Mouse (Mus musculus) thymus, postnatal 25 days (tissue): ENCODE results near the gene Olfr605.
"Not testable (repeated sequence)": the region's sequence is repeated elsewhere in the genome, so short reads cannot be mapped to it uniquely, and the experiment has no call there.

ENCODE experiments used
- DNase-seq: peaks from one replicate; pipeline ENCODE4 v3.0.0; 2022

Gene Olfr605

DNA sequence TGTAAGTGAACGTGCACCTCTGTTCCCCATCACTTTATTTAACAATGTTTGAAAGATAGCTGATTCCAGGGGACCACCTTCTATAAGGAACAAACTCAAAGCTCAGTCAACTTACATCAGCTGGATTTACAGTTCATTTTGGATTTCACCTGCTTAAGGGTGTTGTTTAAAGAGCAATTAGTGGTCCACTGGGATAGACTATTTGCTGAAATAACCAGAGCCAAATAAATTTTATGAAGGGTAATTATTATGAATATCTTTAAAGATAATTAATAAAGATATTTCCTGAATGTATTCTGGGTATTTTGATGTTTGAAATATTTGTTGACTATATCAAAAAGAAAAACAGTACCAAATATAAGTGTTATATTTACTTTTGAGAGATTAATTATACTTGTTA, at the start of gene Olfr605:
Olfr605 (minus strand) TSS at position 101 of the 400 bp plus-strand sequence.
- no peak for DNase-seq

- not testable (repeated sequence) for DNase-seq
Measured at GRCm38 (mm10) chr7:103477106-103477505, 31.9 kb upstream of the Olfr605 start.

- no peak for DNase-seq
Measured at GRCm38 (mm10) chr7:103469577-103469976, 24.3 kb upstream of the Olfr605 start, which contains the start of gene Olfr608. Gene Olfr608 (plus strand): TSS chr7:103469877.

DNA sequence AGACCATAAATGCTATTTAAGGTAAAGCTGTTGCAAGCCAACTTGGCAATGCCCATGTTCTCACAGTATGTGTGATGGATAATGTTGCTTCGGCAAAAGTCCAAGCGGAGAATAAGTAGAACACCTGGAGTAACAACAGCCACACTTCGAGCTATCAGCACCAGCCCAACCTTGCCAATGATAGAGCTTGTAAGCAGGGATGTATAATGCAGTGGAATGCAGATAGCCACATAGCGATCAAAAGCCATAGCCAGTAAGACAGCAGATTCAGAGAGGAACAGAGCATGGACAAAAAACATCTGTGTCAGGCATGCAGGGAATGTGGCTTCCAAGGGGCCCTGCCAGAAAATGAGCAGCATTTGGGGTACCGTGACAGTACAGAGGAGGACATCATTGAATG, 15.4 kb upstream of the Olfr605 start:
- no peak for DNase-seq

GRCm38 (mm10) chr7:103448746-103449145, 3.5 kb upstream of the Olfr605 start, which contains the start of gene Olfr606:
Gene Olfr606 (plus strand): TSS chr7:103449046.
- DNase-seq = no peak

- DNase-seq = not testable (repeated sequence)
Measured at GRCm38 (mm10) chr7:103414772-103415171, 30.5 kb downstream of the Olfr605 start, which contains the start of gene Usp17lc. Gene Usp17lc (plus strand): TSS chr7:103415072.

GRCm38 (mm10) chr7:103406521-103407055, 38.7 kb downstream of the Olfr605 start:
- not testable (repeated sequence) for DNase-seq

DNA sequence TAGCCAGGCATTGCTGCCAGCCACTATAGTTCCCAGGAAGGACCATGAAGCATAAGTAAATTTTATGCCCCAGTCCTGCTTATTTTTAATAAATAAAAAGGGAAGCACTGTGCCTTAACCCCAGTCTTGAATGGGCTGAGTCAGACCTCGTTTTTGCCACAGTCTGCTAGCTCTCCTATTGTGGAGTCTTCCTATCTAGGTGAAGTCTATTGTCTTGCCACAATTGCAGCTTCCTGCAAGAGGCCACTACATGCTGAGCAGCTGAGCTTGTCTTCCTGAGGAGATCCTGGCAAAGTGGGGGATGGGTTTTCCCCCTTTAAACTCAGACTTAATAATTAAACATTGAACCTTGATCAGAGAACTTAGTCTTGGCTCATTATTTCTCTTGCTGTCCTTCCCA, 46.3 kb downstream of the Olfr605 start:
- DNase-seq = no peak

- no peak for DNase-seq
Measured at GRCm38 (mm10) chr7:103397758-103398157, 47.5 kb downstream of the Olfr605 start.
